Mouse (Mus musculus) left cerebral cortex, adult 18-20 months (tissue): ENCODE data around the gene Ccdc127. TPM values are rescaled to one million over a fixed set of nuclear protein-coding genes. Genes with fewer than 3 reads are reported as not detected.
A peak's percentile ranks its signal among the peaks of the same experiment; 100 is the strongest.

ENCODE experiments used
- DNase-seq, 2 experiments: peaks; one replicate each; pipeline ENCODE4 v3.0.0; 2021 to 2022; ENCODE audit warnings: low spot score in 2 of 2, mixed read lengths in 1 of 2
- long read RNA-seq, 2 experiments: library from polyadenylated mRNA; stranded (forward); transcript quantifications; one replicate each; pipeline ENCODE4 v2.0.0; 2021
- total RNA-seq, 2 experiments: library from RNA; stranded (reverse); gene quantifications; 2 replicates each; pipeline ENCODE4 v1.2.3; 2021

Gene Ccdc127
- 10 to 100 TPM; 87.0 to 90.7 TPM for total RNA-seq
- long read RNA-seq, experiment 1, full-length matches to known transcripts = 81 of 91 reads
- long read RNA-seq, experiment 1, partial matches to known transcripts = 1 of 91 reads
- long read RNA-seq, experiment 1, other reads (novel, unspliced or antisense) = 9 of 91 reads
- long read RNA-seq, experiment 2, full-length matches to known transcripts = 59 of 63 reads
- long read RNA-seq, experiment 2, partial matches to known transcripts = 2 of 63 reads
- long read RNA-seq, experiment 2, other reads (novel, unspliced or antisense) = 2 of 63 reads

DNA sequence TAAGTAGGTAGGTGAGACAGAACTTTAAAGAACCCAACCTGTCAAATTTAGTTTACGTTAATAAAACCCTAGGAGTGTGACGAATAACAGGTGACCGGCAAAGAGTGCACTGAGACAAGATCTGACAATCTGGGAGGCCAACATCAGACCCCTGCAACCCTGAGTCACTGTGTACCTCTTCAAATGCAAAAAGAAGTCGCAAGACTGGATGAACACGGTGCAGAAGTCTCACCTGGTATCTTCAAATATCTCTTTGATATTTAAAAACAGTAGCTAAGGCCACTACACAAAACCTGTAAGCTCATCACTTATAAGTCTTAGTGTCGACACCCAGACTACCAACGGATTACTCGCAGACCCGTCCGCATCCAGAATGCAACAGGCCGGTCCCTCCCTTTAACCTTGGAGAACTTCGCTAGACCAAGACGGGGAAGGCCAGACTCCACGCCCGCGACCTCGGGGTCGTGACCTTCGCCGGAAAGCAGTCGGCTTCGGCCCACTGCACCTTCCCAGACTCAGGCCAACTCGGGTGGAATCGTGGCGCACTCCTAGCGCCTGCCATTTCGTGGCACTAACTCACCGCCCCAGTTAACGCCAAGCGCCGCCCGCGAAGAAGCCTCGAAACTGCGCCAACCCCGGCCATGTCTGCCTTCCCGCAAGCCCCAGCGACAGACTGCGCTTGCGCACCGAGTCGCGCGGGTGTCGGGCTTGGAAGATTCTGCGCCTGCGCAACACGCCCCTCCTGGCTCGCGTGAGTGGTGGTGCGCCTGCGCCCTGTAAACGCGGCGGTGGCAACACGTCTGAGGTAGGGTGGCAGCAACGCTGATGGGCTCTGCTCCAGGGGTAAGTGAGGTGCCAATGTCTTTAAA is at the start of gene Ccdc127, which contains the start of gene Sdha:
Gene Ccdc127, plus strand, starts transcription at position 744 of the 869 bp plus-strand sequence.
Gene Sdha, minus strand, starts transcription at position 715 of the 869 bp plus-strand sequence.
- DNase-seq = peak; percentile 95 to 97

DNA sequence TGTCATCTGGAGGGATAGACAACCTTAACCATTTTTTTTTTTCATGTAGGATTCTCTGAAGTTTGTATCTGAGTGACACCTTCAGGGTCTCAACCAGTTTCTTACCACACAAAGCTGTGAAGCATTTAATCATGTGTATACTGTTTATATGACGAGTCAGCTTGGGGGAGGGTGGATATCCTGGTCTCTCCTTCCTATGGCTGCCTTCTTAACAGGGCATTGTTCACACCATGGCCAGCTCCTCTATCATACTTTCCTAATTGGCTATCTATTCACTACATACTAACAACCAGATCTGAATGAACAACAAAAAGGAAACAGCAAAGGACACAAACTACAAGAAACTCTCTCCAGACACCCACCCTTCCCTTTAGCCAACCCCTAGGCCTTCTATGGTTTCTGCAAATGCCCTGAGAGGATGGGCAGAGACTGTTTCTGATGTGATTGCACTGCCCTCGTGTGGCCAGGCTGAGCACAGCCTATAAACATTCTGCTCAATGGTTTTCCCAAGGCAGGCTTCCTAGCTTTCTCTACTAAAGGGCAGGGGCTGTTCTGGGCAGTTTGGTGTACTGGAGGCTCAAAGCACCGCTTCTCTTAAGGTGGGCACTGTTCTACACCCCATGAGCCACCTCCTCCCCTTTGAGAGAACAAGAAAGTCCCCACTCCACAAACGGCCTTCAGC is 49.0 kb upstream of the Ccdc127 start:
- peak; percentile 68 to 79 for DNase-seq

DNA sequence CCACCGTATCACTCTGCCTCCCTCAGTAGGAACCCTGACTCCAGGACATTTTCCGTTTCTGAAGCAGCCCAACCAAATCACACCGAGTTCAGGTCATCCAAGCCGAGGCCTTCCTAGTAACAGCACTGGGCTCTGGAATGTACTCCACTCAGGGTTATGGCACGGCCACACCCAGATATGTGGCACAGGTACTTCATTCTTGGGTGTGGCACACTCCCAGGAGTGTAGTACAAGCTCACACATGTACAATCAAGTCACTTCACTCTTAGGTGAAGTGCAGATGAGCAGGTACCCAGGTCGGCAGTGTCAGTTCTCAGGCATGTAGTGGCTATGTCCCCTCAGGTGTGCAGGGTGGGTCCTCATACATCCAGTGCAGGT is 48.5 kb upstream of the Ccdc127 start:
- DNase-seq = no peak

DNA sequence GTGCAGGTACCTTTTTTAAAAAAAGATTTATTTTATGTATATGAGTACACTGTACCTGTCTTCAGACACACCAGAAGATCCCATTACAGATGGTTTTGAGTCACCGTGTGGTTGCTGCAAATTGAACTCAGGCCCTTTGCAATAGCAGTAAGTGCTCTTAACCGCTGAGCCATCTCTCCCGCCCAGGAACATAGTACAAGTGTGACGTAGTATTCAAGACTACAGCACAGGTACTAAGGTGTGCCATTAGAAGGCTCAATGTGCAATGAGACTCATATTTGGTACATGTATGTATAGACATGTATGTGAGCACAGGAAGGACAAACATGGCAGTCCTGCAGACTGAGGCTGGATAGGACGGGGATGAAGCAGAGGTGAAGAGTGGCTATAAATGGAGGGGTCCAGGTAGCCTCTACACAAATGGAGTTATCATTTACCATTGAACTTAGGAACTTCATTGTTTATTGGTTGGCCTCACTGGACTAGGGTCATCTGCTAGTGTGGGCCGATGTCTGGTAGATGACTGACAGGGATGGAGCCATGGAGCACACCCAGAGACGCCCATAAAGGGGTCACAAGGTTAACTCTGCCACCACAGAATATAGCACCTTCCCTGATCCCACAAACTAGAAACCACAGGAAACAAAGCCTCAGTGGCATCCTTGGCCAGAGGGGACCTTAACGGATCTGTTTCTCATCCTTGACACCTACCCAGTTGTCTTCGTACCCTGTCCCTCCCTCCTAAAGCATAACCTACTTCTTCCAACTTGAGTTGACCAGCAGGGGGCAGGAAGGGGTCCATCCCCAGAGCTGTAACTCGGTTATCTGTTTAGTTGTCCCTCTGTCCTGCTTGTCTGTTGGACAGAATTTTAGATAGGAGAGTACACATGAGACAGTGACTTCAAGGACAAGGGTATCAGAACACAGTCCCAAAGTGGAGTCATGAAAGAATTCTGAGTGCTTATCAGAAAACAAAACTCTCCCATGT is 47.8 kb upstream of the Ccdc127 start:
- no peak for DNase-seq

DNA sequence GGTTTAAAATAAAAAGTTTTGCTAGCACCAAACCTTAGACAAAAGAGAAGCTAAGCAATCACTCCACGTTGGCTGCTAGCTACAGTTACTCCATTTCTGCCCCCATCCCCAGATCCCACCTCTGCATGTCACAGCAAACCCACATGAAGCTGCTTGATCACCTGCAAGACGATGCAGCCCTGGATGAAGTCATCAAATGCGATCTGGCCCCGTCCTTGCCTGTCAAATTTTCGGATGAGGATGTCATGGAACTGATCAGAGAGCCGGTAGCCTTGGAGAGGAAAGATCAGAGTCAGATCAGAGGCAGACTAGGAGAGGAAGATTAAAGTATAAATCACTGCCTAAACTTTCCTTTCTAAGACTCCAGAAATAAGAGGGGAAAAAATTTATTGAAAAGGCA is 44.7 kb upstream of the Ccdc127 start:
- DNase-seq = no peak

DNA sequence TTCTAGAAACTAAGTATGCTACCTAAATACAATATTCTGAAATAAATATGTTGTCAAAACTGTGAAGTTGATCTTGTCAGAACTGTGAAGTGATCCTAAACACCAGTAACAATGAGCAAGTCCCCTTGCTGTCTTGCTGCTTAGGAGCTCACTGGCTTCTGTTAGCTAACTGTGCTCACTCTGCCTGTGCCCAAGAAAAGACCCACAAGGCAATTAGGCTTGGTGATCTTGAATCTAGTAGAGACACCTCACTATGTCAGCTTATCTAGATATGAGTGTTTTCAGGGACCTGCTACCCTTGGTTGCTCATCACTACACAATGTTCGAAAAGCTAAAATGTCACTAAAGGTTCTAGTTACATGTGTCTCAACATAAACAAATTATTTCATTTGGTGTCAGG is 44.3 kb upstream of the Ccdc127 start:
- DNase-seq = no peak

DNA sequence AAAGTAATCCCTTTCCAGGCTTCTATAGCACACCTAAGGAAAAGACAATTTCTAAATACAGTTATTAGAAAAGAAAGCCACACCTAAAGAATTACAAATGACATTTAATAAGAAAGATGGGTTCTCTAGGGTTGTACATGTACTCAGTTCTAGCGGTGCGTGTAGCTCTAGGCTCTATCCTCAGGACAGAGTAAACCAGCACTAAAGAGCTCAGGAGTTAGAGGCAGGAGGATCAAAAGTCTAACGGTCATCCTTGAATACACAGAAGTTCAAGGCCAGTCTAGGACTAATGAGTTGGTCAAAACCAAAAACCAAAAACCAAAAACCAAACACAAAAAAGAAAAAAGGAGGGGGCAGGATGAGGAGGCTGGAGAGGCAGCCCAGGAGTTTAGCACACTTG is 35.5 kb upstream of the Ccdc127 start:
- DNase-seq = no peak

DNA sequence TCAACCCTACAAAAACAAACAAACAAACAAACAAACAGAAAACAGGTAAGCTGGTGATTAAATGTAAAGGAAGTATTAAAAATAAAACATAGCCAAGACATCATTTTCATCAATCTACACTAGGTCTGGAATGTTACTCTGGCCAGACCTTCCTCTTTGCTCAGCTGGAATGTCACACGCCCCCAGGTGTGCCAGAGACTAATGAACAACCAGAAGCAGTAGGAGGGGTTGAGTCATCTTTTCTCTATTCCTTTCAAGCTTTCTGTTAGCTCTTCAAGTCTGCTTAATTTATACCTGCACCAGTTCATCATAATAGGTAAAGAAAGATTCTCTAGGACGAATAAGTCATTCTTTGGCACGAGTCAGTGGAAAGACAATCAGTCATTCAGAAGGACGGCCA is 33.7 kb upstream of the Ccdc127 start:
- DNase-seq = no peak

DNA sequence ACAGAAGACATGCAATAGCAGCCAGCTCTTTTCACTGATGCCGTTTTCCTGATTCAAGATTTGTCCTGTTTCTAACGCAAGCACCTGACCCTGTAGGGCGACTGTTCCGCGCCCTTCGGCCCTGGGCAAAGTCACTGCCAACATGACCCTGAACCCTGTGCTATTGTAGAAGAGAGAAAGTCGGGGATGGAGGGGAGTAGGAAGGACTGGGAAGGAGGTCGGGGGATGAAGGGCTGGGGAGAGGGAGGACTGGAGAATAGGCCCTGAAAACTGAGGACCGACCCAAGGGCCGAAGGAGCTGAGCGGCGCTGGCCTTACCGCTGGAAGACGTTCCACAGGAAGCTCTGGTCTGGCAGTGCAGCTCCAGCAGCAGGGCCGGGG is 33.3 kb upstream of the Ccdc127 start:
- DNase-seq = no peak

DNA sequence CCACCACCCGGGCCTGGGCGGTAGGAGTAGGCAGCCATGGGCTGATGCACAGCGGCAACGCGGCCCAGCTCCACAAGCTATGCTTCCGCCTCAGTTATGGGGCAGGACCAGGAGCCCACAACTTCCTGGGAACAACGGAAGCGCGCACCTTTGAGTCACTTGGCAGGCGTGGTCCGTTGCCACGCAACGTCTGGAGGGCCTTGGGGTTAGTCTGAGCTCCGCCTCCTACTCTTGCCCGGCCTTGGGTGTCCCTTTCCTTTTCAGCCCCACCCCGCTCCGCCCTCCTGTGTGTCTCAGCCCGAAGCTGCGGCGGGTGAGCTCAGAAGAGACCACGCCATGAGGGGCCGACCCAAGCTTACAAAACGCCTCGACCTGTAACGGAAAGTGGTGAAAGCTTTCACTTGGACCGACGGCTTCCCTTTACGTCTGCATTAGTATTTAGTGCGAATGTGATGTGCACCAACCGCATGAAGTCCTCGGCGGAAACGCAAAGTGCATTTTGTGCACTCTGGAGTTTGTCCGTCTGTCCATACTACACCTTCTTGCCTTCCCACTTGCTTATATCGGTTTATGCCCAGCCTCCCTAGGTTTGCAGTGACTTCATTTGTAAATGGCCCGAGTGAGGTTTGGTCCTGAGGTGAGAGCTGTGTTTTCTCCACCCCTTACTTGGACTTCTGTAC is 32.8 kb upstream of the Ccdc127 start, which contains the start of gene Pdcd6:
Gene Pdcd6, minus strand, starts transcription at position 411 of the 680 bp plus-strand sequence.
- peak; percentile 87 to 92 for DNase-seq

DNA sequence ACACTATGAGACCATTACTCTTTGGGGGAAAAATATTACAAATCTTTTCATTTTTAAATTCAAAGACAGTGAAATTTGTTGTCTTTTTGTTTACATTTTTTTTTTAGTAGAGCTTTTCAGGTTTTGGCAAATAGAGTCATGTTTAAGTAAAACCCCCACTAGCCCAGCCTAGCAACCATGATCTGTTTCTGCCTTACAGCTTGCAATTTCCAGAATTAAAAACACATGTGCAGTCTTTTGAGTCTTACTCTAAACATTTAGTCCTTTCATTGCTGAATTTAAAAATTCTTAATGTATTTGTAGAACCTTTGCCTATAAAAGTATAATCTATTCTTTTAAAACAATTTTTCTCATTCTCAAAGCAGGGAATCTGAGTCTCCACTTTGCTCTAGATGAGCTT is 20.8 kb upstream of the Ccdc127 start:
- no peak for DNase-seq

DNA sequence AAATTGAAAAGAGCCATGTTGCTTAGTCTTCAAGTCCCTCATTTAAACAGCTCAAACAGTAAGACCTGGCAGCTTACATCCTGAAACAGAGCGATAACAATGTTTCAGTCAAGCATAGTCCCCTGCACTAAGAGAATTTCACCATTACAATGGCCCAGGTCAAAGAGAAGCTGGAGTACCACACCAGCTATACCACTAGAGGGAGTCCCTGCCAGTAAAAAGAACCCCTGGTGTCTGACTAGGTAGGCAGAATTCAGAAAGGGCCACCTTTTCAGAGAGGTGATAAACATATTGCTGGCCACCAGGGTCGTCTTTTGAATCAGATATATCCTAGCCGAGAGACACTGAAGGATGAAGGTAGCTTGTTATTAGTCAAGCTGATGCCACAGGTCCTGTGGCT is 9.1 kb upstream of the Ccdc127 start:
- no peak for DNase-seq

DNA sequence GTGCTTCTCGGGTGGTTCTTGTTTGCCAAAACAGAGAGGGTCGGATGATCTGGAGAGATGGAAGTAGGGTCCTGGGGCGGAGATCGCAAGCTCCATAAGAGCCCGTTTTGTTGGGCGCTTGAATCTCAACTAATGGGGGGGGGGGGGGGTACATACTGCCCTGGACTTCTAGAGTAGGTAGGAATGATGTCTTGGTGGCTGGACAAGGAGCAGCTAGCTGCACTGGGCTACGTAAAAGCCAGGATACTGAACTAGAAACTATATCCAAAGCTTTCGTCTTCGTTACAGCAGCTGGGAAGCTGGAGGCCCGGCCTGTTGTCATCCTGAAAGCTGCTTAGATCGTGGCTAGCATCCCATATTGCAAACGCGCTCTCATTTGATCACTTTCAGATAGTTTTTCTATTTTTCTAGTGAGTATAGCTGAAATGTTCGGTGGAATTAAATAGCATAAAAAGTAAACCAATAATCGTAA is 362 bp downstream of the Ccdc127 start:
- no peak for DNase-seq

DNA sequence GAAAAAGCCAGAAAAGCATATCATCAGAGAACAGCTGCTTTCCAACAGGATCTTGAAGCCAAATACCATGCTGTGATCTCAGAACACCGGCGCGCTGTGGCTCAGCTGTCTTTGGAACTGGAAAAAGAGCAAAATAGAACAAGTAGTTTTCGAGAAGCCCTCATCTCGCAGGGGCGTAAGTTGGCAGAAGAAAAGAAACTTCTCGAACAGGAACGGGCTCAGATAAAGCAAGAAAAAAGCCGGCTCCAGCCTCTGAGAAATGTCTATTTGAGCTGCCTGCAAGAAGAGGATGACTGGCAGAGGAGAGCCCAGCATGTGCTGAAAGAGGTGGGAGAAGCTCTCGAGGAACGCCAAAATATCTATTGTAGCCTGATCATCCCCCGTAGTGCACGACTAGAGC is 6.4 kb downstream of the Ccdc127 start:
- DNase-seq = peak; percentile 4 to 28

DNA sequence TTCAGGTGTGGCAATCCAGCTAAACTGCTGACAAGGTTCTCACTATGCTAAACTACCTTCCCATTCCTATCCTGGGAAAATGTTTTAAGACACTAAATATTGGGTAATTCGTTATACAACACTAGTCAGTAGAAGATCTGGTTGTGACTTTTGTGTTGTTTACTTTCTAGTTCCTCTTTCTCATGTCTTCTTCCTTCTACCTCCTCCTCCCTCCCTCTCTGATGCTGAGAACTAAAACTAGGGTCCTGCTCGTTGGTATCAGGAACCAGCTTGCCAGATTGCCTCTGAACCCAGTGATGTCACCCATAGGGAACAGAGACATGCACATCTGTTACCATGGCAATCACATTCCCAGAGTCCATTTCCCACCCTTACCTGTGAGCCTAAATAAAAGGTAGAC is 12.1 kb downstream of the Ccdc127 start:
- no peak for DNase-seq

DNA sequence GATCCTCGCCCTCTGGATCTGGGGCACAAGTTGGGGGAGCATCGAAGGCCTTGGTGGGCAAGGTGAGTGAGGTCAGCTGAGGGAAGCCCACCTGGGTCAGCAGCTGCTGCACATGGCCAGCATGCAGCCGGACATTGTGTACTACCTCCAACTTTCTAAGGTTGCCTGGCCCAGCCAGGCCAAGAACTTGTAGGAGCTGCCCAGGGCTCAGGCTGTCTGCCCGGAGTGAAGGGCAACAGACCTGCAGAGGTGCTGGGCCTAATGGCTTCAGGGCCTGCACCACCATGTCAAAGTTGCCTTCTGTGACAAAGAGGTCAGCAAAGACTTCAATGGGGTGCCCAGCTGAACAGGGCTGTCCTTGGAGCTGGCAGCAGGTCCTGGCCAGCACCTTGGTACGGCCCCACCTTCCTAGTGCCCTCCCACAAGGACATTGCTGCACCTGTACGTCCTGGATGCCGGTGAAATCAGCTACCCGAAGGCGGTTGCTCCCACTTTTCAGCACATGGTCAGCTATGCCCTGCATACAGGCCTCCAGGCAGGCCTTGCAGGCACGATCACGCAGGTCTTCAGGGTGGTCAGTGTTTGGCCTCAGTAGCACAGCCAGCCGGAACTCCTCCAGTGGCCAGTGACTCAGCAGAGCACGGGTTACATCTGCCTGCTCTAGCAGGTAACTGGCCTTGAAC is 13.2 kb downstream of the Ccdc127 start:
- DNase-seq = no peak

DNA sequence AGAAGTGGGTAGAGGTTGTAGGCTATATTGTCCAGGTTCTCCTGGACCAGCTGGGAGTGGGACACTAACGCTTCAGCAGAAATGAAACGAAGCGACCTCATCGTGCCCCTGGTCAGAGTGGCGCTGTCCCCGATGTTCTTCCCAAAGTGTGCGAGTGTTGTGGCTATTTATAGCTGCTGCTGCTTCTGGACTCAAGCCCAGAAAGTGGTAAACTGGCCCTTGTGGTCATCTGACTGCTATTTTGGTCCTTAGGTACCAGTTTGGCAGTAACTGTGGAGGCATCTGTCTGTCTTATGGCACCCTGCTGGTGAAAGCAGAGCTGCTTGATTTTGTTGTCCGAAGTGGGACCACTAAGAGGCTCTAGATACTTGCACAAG is 13.7 kb downstream of the Ccdc127 start, which contains the start of gene Lrrc14b:
Gene Lrrc14b, minus strand, starts transcription at position 147 of the 377 bp plus-strand sequence.
- DNase-seq = no peak

DNA sequence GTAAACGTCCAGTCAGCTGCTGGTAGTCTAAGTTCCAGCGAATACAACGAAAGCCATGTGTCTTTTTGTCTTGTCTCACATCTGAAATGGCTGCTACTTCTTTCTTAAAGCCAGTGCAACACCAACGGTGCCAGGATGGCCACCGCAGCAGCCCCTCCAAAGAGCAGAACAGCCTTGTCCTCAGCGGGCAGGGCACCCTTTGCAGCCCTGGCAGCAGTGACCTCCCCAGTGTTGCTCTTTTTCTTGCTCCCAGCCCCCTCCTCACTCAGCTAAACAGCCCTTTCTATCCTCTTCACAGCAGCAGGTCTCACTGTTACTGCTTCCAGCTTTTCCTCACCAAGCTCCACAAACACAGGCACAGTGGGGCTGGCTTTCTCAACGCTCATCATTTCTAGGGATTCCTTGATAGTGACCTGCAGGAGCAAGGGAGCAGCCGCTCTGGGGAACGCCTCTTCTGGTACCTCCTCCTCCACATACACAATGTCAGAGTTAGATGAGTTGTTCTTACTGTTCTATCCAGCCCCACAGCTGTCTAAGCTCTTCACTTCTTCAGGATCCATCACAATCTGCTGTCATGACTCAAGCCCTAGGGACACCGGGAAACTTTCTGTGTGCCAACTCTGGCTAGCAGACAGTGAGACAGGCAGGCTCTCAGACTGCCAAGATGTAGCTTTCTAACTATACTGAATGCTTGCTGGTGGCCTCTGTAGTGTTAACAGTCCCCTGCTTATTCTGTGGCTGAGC is 31.6 kb downstream of the Ccdc127 start:
- no peak for DNase-seq

DNA sequence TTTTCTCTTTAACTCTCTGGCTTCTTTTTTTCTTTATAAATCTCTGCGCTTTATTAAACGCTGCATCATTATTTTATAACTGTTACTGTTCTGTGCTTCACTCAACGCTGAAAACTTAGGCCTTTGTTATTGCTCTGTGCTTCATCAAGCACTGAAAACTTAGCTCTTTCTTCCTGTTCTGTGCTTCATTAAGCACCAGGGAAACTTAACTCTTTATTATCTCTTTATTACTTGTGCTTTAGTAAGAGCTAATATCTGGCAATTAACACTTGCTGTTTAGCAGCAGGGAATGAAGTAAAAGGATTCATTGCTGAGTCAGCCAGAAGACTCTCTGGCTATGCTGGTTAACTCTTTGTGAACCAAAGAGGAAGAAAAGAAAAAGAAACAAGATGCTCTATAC is 32.2 kb downstream of the Ccdc127 start:
- no peak for DNase-seq
